Mouse (Mus musculus): ENCODE data around the gene Itpr2.

The Itpr2 gene

DNA sequence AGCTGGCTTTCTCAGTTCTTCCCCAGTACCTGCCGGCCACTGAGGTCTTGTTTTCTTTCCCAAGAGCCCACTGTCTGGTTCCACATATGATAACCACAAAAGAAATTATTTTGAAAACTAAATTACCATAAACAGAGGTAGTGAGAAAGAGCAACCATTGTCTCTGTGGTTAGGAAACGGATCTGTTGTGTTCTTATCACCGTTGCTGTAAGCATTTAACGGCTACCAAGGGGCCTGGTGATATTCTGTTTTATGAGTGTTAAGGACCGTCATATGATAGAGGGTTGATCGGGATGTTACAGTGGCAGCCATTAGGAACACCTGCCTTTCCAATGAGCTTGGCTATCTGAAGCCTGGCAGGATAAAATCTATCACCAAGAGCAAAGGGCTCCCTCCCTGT, 390.2 kb downstream of the Itpr2 start:
- no peak for DNase-seq (ENCODE audit: extremely low spot score)

DNA sequence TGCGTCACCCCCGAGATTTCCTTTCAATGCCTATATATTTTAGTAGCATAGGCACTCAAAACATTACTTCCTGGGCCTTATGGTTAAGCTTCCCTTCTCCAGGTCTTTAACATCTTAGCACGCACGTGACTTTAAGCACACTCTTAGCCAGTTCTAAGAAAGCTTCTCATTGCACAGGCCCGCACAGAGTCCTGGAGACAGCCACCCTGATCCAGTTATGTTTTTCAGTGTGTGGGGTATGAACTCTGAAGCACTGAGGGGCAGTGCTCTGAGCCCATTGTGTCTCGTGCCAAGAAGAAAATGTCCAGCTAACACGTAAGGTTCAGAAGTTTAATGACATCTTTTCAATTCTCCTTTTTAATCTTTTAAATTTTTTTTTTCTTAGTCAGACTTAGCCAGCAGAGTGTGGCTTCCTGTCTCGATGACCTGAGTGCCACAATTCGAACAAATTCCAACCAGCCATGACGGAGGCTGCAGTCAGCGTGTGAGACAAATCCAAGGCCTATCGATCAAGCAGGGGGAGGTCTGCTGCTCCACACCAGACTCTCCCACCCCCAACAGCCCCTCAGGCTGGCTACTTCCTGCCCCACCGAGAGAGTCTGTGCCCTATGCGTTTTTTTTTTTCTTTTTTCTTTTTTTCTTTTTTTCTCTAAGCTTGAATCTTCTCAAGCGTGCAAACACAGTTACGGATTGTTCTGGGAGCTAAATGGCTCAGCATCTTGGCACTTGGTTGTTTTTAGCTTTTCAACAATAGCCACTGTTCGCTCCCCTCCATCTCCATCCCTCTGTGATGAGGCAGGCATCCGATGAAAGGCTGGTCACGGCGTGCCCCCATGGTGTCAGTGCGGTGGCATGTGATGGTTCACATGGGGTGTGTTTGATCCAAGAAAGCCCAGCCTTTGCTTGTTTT, 390.9 kb downstream of the Itpr2 start:
- peak; percentile 58 for DNase-seq (ENCODE audit: extremely low spot score)

DNA sequence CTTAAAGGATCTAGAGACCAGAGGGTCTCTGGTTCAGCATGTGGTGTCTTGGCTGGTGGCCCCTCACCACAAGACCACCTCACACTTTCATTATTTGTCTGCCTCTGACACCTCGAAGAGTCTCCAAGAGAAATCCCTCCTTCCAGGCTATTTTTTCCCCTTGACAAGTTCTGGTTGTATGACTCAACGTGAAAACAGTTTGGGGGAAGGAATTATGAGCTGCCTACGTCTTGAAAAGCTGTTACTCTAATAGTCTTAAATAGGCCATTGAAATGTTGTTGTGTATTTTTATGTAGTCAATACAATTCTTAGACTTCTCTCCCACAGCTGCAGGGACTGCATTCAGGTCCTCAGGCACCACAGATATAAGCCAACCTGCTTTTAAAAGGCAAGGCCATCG, 391.6 kb downstream of the Itpr2 start:
- no peak for DNase-seq (ENCODE audit: extremely low spot score)

GRCm38 (mm10) chr6:146108695-146109094, 393.3 kb downstream of the Itpr2 start:
- no peak for DNase-seq (ENCODE audit: extremely low spot score)

- DNase-seq (ENCODE audit: extremely low spot score) = no peak
These were observed 394.7 kb downstream of the Itpr2 start for GRCm38 (mm10) chr6:146107117-146107832.

DNA sequence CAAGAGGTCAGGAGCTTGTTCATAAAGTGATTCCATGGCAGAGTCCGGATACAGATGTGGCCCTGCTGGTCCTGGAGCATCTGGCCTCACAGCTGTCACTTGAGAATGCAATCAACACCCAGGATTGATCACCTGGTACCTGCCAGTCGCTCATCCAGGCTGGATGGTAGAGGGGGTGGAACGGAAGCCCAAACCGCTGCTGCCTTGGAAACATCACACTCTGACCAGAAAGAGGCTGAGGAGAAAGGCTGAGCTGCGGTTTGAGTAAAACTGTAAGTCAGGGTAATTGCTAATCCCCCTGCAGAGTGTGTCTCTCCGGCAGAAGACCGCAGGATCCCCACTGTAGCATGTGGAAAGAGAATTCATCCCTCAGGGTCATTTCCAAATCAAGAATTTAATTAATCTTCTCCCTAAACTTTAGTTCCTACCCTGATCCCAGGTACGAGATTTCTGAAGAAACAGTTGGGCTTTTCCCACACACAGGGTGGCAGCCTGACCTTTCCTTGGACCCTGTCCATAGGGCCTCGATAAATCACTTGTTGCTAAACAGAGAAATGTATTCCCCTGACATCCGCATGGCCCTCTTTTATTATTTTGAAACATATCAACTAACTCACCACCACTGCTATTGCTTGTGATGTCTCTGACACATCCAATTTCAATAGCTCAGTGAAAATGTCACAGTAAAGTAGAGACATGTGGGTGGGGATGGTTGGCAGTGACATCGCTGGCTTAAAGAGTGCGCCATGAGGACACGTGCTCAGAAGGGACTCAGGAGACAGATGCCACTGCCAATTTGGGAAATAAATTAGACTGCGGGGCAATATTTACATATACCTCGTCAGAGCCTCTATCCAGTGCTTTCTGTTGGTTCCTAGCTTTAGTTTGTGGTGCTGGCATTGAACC, 418.7 kb downstream of the Itpr2 start:
- DNase-seq (ENCODE audit: extremely low spot score) = no peak

DNA sequence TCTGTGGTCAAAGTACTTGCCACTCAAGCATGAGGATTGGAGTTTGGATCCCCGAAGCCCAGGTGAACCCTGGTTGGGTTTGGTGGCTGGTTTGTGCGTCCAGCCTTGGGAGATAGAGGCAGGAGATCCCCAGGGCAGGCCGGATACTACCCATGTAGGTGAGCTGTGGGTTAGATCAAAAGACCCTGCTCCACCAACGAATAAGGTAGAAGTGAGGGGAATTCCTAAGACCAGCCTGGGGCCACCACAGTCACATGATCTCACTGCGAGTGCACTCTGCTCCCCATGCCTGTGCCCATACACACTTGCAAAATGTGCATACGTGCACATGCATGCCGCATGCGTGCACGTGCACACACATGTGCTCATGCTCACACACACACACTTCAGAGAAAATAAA, 419.5 kb downstream of the Itpr2 start:
- DNase-seq (ENCODE audit: extremely low spot score) = no peak

DNA sequence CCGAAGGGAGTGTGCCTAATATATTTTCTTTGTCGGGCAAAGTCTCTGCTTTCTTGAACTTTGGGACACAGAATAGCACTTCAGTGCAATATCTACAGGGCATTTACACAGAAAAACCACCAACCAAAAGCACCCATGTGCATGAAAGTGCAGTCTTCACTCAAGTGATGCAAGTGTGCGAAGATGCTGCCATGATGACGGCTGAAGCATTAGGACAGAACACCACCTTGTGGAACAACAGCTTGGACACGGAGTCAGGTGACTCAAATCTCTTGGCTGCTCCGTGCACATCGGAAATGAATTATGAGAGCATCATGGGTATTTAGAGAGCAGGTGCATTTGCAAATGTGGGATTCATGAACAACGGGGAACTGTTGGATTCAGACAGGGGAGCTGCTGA, 420.4 kb downstream of the Itpr2 start:
- no peak for DNase-seq (ENCODE audit: extremely low spot score)

DNA sequence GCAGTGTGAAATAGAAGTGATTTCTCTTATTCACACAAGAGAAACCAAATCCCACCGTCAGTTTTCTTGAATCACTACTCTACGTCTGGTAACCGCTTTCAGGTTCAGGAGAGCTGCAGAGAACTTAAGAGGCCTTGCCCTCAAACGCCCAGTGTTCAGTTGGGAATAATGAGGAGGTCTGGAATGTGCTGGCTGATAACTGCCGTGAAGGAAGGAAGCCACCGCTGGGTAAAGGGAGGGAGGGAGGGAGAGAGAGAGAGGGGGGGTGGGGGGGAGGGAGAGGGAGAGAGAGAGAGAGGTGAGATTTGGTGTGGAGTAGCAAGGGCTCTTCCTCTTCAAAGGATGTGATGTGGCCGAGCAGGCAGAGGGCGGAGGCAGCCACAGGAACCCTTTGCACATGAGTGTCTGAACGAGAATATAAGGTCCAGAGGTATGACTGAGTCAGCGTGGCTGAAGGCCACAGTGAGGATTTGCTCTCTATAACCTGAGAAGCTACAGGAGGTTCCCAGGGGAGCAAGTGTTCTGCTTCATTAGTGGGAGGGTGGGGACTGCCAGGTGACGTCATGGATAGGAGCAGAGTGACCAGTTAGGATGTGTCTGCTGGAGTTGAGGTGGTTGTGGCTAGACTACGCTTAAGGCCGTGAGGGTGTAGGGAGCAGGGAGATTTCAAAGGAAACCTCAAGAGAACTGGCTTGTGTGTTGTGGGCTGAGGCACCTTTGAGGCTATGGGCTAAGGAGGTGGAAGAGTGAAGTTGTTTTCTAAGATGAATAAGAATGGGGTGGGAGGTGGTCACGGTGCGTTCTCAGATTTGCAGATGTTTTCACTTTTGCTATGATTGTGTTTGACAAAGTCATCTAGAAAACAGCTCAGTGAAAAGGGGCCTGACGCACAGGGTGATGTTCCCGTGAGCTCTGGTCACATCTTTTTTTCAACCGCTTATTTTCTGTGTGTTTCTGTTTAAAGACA, 421.2 kb downstream of the Itpr2 start:
- no peak for DNase-seq (ENCODE audit: extremely low spot score)

DNA sequence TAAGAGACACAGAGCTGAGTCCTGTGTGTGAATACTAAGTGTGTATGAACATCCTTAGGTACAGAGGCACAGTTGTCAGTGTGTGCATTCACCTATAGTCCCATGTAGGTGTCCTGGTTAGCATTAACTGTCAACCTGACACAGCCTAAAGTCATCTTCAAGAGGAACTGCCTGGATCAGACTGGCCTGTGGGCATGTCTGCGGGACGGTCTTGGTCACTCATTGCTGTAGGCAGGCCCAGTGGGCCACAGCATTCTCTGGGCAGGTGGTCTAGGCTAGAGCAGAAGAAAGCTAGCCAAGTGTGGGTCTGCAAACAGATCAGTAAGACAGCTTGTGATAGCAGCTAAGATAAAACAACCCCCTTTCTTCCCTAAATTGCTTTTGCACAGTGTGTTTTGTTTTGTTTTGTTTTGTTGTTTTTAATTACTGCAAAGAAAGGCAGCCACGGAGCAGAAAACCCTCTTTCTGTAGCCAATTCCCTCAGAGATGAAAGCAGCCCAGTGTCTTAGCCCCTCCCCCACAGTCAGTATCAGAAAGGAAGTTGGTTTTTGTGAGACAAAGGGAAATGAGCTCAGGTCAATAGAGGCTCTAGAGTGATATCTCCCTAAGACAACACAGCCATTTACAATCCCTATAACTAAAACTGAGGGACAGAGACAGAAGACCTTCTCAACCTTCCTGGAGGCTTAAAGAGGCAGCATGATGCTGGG, 422.1 kb downstream of the Itpr2 start:
- no peak for DNase-seq (ENCODE audit: extremely low spot score)

DNA sequence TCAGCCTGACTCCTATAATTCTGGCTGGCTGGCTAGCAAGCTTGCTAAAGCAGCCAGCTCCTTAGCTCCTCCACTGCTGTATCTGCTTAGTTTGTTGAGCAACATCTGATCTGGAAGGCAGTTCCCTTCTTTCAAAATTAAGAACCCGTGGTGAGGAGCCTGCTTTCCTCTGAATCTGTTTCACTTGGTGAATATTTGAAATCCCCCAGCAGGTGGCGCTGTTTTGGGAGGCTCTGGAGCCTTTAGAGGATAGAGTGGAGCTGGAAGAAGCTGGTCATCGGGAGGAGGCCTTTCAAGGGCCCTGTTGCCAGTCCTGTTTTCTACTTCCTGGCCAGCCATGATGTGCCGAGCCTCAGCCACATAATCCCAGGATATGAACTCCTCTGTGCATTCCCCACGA, 422.8 kb downstream of the Itpr2 start:
- DNase-seq (ENCODE audit: extremely low spot score) = peak; percentile 63

- DNase-seq (ENCODE audit: extremely low spot score) = no peak
These were observed 423.9 kb downstream of the Itpr2 start for GRCm38 (mm10) chr6:146078136-146078535.

- no peak for DNase-seq (ENCODE audit: extremely low spot score)
These were observed 424.7 kb downstream of the Itpr2 start for GRCm38 (mm10) chr6:146077124-146077889.

DNA sequence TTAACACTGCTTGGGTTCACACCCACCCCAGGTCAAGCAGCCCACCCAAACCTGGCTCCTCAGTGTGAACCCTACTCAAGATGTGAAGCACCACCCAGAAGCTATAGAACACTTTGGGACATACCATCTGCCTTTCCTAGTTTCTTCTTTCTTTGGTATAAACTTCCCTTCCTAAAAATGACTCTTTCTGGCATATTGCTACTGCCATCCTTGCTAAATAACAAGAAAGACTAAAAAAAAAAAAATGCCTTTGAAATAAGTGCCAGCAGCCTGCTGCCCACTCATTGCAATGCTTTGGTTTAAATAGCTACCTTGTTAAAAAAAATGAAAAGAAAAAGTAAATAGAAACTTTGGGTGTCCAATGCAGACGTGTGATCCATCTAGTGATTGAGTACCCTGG, 429.2 kb downstream of the Itpr2 start:
- DNase-seq (ENCODE audit: extremely low spot score) = no peak

DNA sequence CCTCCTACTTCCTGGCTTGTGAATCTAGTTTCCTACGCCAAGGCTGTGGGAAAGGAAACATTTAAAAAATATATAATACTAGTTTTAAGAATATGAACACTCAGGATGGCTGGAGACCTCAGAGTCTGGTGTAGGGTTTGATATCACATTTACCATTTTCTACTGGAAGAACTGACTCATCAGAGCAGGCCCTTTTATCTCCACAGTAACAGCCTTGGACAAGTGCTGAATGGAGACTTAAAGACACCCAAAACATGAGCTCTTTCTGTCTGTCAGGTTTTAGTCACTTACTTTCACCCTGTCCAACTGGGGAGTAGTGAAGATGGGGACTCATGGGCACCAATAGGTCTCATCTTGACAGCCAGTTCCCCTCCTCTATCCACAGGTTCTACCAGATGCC, 430.1 kb downstream of the Itpr2 start:
- DNase-seq (ENCODE audit: extremely low spot score) = no peak

Measured in embryo, embryonic 9.5 days (tissue).